Mouse (Mus musculus) cerebellum, adult 11-12 months (tissue): ENCODE measurements around the gene Pccb.

Experiments
- DNase-seq: peaks from one replicate; pipeline ENCODE4 v3.0.0; 2022

Pccb gene

DNA sequence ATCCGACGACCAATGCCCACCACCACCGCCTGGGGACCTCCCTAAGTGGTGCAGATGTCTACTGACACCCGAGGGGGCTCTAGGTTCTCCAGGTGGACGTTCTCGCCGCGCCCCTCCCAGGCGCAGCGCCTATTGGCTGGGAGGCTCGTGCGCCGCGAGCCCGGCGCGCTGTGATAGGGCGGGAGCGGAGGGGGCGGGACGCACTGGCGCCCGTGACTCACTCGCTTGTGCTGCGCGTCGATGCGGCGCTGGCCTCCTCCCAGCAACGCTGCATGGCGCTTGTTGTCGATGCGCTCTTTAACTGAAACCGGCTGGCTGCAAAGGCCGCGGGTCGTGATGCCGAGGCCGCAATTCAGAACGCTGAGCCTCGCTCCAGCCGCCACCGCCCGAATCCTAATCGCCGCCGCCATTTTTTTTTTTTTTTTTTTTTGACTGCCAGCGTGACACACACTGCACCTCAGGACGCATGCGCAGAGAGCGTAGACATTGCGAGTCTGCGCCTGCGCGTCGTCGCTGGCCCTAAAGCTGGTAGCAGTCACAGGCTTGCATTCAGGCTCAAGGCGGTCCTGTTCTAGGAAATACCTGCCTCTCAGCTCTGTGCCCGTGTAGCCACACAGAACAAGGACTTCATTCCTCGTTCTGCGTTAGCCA is at the start of gene Pccb:
Gene Pccb (minus strand): TSS at position 451 of the 651 bp plus-strand sequence.
- DNase-seq, result peak; percentile 97

DNA sequence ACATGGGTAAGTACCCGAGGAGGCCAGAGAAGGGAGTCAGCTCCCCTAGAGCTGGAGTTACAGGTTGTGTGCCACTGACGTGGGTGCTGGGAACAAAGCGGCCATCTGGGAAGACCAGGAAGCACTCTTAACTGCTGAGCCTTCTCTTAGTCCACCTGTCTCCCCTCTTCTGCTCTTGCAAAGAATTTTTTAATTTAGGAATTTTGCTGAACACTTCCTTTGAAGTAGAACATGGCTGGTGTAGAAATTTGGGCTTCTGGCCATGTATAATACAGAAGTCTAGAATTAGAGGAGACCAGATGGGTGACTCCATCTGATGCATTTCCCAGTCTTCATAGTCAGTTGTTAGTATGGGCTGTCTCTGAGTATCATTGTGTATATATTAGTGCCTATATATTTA is 49.0 kb upstream of the Pccb start:
- DNase-seq, result no peak

GRCm38 (mm10) chr9:101080046-101080685 is 45.5 kb upstream of the Pccb start:
- DNase-seq, result no peak

- DNase-seq, result no peak
Observed at GRCm38 (mm10) chr9:101078579-101078978, 43.9 kb upstream of the Pccb start.

DNA sequence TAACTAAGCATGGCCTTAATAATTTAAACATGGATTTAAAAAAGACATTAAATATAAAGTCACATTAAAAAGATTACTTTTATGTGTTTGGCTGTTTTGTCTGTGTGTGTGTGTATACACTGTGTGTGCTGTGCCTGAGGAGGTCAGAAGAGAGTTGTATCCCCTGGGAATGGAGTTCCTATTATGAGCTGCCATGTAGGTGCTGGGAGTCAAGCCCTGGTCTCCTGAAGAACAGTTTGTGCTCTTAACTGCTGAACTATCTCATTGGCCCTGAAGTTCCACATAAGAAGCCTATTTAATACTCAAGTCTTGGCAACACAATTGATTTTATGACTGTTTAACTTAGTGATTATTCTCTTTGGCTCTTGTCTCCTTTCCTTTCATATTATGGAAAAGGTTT is 42.8 kb upstream of the Pccb start:
- DNase-seq, result no peak

GRCm38 (mm10) chr9:101076095-101076875 is 41.6 kb upstream of the Pccb start:
- DNase-seq, result no peak

GRCm38 (mm10) chr9:101075694-101076093 is 41.0 kb upstream of the Pccb start:
- DNase-seq, result no peak

GRCm38 (mm10) chr9:101075091-101075581 is 40.4 kb upstream of the Pccb start:
- no peak for DNase-seq

GRCm38 (mm10) chr9:101074332-101075021 is 39.8 kb upstream of the Pccb start:
- DNase-seq, result peak; percentile 90

- DNase-seq, result no peak
Observed at GRCm38 (mm10) chr9:101073987-101074331, 39.3 kb upstream of the Pccb start, which contains the start of gene Msl2. Gene Msl2, plus strand, starts transcription at chr9:101074101.

GRCm38 (mm10) chr9:101073041-101073986 is 38.6 kb upstream of the Pccb start:
- peak; percentile 99 for DNase-seq

DNA sequence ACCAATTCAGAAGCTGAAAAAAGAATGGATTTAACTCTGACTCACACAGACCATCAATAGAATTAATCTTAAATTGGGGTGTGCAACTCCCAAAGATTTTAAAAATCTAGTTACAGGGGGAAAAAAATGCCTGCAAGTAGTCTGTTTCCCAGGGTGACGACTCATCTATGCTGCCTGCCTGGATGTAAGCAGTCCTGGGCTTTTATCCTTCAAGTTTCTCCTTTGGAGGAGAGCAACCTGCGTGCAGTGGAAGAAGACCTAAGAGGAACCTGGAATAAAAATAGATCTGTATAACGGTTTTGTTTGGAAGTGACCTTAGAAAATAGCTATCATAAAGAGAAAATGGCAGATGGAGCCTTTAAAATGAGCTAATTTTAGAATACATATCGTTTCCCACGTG is 37.8 kb upstream of the Pccb start:
- DNase-seq, result no peak

DNA sequence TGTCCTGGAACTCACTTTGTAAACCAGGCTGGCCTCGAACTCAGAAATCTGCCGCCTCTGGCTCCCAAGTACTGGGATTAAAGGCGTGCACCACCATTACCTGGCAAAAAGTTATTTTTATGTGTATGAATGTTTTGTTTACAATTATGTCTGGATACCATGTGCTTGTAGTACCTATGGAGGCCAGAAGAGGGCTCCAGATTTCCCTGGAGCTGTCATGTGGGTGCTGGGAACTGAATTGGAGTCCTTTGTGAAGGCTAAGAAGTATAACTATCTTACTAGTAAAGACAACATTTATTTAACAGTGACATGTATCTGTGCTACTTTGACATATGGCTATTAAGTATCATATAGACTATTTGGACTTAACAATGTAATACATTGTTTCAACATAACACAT is 35.1 kb upstream of the Pccb start:
- no peak for DNase-seq

DNA sequence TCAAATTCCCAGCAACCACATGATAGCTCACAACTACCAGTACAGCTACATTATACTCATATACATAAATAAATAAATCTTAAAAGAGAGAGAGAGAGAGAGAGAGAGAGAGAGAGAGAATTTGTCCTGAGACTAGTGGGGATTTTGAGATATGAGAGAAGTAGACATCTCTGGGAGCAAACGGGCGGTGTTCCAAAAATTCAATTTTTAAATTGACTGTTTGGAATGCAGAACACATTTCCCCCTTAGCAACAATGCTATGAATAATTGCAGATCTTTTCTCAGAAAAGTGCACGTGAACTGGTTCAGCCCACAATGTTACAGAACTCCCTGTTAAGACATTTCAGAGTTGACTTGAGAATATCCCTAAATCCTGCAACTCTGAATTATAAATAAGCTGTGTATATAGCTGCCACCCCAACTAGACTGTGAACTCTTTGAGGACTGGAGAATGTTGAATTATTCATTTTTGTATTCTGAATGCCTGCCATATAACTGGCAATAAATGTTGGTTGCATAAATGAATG is 30.4 kb upstream of the Pccb start:
- no peak for DNase-seq

GRCm38 (mm10) chr9:101062253-101062780 is 27.6 kb upstream of the Pccb start:
- DNase-seq, result no peak

GRCm38 (mm10) chr9:101061035-101061434 is 26.3 kb upstream of the Pccb start:
- no peak for DNase-seq

GRCm38 (mm10) chr9:101057156-101057555 is 22.5 kb upstream of the Pccb start:
- DNase-seq, result no peak

GRCm38 (mm10) chr9:101053279-101053678 is 18.6 kb upstream of the Pccb start:
- no peak for DNase-seq

GRCm38 (mm10) chr9:101052691-101053090 is 18.0 kb upstream of the Pccb start:
- no peak for DNase-seq

- no peak for DNase-seq
Observed at GRCm38 (mm10) chr9:101052007-101052406, 17.3 kb upstream of the Pccb start.

- no peak for DNase-seq
Observed at GRCm38 (mm10) chr9:101045710-101046338, 11.1 kb upstream of the Pccb start.
